Mouse (Mus musculus) small intestine, adult 2 months (tissue): Measurements from ENCODE around the gene 4931428F04Rik.

ENCODE experiments used
- CTCF ChIP-seq: fragments of 200-500 bp; IDR thresholded peaks from 2 replicates; pipeline ENCODE4 v1.5.1; 2012; ENCODE audit warnings: low read depth, mild to moderate bottlenecking, control low read depth, inconsistent platforms, low read length, moderate library complexity, mixed read lengths; ENCODE audit not compliant: insufficient replicate concordance, insufficient read length; ENCODE audit errors: extremely low read depth
- POLR2A ChIP-seq: fragments of 200-500 bp; IDR thresholded peaks from 2 replicates; pipeline ENCODE4 v1.6.1; 2012; ENCODE audit warnings: low read depth, mild to moderate bottlenecking, control low read depth, inconsistent platforms, low read length, moderate library complexity

DNA sequence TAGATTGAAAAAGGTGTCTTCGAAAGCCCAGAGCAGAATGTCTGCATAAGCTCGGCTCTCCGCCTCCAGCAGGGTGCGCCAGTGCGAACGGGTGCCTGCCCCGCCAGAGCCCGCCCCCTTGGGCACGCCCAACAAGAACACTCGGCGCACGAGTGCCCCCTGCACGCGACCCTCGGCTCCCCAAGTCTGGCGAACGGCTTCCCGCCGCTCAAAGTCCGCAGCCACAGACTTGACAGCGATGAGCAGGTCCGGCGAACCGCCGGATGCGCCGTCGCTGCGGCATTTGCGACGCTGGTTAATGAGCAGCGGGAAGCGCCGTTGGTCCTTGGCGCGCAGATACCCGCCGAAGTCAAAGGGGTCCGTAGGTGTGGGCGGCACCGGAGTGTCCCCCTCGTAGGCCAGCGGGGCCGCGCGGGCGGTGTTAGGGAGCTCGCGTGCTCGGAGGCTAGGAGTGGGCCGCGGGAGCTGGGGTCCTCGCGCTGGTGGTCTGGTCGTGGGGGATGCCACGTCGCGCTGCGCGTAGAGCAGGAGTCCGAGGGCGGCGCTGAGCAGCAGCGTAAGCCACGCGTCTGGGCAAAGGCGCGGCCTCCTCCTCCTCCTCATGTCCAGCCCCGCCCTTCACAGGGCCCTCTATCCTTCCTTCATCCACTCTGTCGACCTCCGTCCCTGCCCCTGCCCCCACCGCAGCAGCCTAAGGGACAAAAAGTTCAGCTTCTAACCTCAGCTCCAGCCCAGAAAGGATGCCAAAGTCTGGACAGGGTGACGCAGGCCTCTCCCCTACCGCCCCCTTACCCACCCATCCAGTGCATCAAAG is 35.3 kb downstream of the 4931428F04Rik start:
- TF ChIP-seq CTCF (peak; percentile 84), POLR2A (no peak)
